Mouse (Mus musculus) E14TG2a.4 (cell line): Measurements from ENCODE around the gene Brd3os.

Experiments used
- H3K27me3 ChIP-seq: 2 replicates; pipeline ENCODE4 v1.6.1; 2014; ENCODE audit warnings: low read length, control low read depth; ENCODE audit not compliant: insufficient read depth
- H3K36me3 ChIP-seq: 2 replicates; pipeline ENCODE4 v1.6.1; 2014; ENCODE audit warnings: low read length, control low read depth; ENCODE audit not compliant: insufficient read depth
- H3K4me1 ChIP-seq: replicated peaks from 2 replicates; pipeline ENCODE4 v1.6.1; 2014; ENCODE audit warnings: low read depth, low read length, control low read depth
- H3K4me3 ChIP-seq: replicated peaks from 2 replicates; pipeline ENCODE4 v1.5.1; 2014; ENCODE audit warnings: mild to moderate bottlenecking, low read length
- H3K9me3 ChIP-seq: 2 replicates; pipeline ENCODE4 v1.6.1; 2014; ENCODE audit warnings: low read length, control low read depth
- CTCF ChIP-seq: conservative IDR thresholded peaks from 2 replicates; pipeline ENCODE4 v1.5.1; 2014; ENCODE audit warnings: low read length
- NANOG ChIP-seq: IDR thresholded peaks from 2 replicates; pipeline ENCODE4 v1.6.1; 2014; ENCODE audit warnings: borderline replicate concordance, low read length, mixed read lengths
- POU5F1 ChIP-seq: IDR thresholded peaks from 2 replicates; pipeline ENCODE4 v1.6.1; 2014; ENCODE audit warnings: low read length, borderline replicate concordance

Gene Brd3os

DNA sequence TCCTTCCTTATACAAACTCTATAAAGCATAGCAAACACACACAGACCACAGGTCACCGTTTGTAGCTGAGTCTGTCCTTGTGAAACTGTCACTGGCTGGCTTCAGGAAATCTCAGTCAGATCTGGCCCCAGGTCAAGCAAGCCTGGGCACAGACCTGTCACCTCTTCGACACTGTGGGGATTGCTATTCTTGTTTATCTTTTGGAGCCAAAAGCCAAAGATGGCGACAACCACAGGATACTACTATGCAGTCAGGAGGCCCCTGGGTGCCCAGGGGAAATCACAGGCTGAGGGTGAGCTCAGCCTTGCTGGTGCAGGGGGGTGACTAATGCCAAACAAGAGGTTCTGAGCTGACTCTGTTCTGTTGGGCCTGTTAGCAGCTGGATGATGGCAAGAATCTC lies 25.7 kb upstream of the Brd3os start:
- TF ChIP-seq POU5F1: no peak
- no peak for TF ChIP-seq NANOG
- TF ChIP-seq CTCF: no peak
- peaks cover 96% of the 10 kb centered on the region for H3K4me1 ChIP-seq
- no peak overlapping the region for H3K4me3 ChIP-seq
- H3K27me3 ChIP-seq: no peaks in the 10 kb centered on the region
- no peaks in the 10 kb centered on the region for H3K9me3 ChIP-seq
- H3K36me3 ChIP-seq: peaks cover 4% of the 10 kb centered on the region

DNA sequence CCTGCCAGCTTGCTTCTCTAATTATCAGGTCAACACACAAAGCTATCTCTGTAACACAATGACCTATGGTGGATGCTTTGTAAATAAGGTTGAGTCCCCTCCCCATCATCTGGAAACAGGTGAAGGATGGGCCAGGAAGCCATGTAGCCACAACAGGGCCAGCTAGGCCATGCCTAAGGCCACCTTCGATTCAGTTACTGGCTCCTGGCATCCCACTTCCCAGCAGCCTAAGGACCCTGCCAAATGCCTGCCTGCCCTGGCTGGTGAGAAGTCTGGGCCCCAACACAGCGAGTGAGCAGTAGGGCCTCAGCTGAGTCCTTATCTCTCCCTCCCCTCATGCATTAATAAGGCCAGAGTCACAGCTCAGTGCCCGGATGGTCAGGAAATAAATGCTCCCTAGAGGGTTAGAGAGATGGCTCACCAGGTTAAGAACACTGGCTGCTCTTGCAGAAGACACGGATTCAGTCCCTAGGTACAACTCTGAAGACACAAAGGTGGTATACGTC lies 24.4 kb upstream of the Brd3os start:
- TF ChIP-seq CTCF (no peak), NANOG (no peak), POU5F1 (no peak)
- H3K4me1 ChIP-seq: peaks cover 90% of the 10 kb centered on the region
- no peaks in the 10 kb centered on the region for H3K27me3 ChIP-seq
- H3K4me3 ChIP-seq: 0 out of 2 replicates have a peak overlapping the region, but pooled peaks have one; percentile 29
- H3K9me3 ChIP-seq: no peaks in the 10 kb centered on the region
- H3K36me3 ChIP-seq: peaks cover 8% of the 10 kb centered on the region

DNA sequence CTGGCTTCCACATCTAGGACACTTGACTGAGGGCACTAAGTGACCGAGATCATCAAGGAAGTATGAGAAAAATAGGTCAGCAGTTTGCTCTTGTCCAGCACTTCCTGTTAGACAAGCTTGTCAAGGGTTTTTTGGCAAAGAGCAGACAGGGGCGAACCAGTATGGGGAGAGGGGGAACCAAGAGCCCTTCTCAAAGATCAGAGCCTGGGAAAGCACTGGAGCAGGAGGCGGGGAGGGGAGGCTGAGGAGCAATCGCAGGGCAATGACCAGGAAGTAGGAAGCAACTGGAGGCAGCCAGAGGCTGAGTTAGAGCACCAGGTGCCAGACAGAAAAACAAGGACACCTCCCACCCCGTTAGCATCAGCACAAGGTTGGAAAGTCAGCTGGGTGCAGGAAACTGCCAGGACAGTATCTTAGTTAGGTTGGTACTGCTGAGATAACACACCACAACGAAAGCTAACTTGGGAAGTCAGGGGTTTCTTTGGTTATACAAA lies 23.5 kb upstream of the Brd3os start:
- H3K27me3 ChIP-seq: peaks cover 4% of the 10 kb centered on the region; the same call in 1 of the 2 replicates
- H3K9me3 ChIP-seq: no peaks in the 10 kb centered on the region
- peaks cover 83% of the 10 kb centered on the region for H3K4me1 ChIP-seq
- no peak overlapping the region for H3K4me3 ChIP-seq
- no peak for TF ChIP-seq POU5F1
- TF ChIP-seq CTCF: no peak
- TF ChIP-seq NANOG: no peak
- H3K36me3 ChIP-seq: peaks cover 13% of the 10 kb centered on the region

DNA sequence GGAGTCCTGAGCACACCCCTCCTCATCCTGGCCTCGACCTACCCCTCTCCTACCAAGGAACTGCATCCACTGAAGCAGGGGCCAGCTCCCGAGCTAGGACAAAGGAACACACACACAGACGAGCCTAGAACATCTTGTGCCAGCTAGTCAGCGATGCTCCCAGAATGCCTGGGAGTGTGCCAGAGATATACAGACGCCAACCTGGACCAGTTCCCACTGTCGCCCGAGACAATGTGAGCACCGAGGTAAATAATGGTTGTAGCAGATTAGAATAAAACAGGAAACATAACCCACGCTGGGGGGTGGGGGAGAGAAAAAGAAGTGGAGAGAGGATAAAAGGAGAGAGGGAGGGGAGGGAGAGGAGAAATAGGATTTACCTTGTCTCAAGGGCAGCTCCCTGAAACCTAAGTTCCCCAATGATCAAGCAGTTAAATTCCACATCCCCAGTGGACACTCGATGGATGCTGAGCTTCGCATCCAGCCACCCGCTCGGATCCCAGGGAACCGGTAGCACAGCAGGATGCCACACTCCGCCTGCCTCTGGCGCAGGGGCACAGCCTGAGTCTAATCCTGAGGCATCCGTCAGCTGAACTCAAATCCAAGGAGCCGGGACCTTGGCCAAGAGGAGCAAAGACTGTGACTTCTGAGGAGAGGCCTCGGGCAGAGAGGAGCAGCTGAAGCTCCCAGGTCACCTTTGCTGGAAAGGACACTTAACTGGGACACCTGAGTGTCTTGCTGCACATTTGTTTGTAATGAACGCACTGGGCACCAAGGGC lies 20.6 kb upstream of the Brd3os start:
- no peak for TF ChIP-seq CTCF
- Histone ChIP-seq H3K36me3 (peaks cover 10% of the 10 kb centered on the region; the same call in 1 of the 2 replicates), H3K9me3 (no peaks in the 10 kb centered on the region), H3K27me3 (peaks cover 26% of the 10 kb centered on the region), H3K4me1 (peaks cover 73% of the 10 kb centered on the region), H3K4me3 (no peak overlapping the region)

DNA sequence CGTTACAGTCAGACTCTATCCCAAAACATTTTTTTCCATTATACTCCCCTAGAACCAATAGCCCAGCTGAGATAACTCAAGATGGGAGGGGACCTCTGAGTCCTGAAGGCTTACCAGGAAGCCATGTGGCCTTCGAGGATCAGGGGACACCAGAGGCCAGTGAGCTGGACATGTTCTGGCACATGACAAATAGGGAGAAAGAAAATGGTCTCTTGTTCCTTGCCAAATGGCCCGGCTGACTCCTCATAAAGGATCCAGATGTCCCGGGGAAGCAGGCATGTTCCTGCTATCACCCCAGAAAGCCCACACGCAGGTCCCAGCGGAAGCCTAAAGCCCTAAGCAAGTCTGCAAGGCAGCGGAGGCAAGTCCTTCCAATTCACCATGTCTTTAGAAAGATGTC lies 18.5 kb upstream of the Brd3os start:
- peaks cover 29% of the 10 kb centered on the region for H3K27me3 ChIP-seq
- no peak overlapping the region for H3K4me3 ChIP-seq
- no peak for TF ChIP-seq NANOG
- no peak for TF ChIP-seq CTCF
- no peak for TF ChIP-seq POU5F1
- peaks cover 63% of the 10 kb centered on the region for H3K4me1 ChIP-seq
- H3K36me3 ChIP-seq: 0 out of 2 replicates have a peak, but pooled peaks cover 10% of the 10 kb centered on the region
- H3K9me3 ChIP-seq: no peaks in the 10 kb centered on the region

DNA sequence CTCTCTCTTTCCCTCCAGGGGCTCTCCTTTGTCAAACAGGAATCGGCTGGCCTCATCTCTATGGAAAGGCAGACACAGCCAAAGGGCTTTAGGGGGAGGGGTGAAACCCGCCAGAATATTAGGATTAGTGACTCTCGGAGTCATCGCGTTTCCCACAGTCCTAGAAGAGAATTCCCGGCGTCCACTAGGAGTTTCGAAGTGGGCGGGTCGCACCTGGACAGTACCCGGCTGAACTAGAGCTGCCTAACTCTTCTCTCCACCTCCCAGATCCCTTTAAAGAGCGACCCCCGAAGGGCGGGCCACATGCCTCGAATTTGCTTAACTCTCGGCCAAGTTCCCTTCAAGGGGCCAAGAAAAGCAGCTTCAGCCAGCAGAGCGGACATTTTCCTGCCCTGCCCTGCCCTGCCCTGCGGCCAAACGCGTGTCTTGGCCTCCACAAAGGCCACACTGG lies 16.9 kb upstream of the Brd3os start:
- Histone ChIP-seq H3K27me3 (peaks cover 29% of the 10 kb centered on the region), H3K4me1 (peaks cover 47% of the 10 kb centered on the region), H3K4me3 (peak overlapping the region; percentile 97), H3K36me3 (0 out of 2 replicates have a peak, but pooled peaks cover 10% of the 10 kb centered on the region), H3K9me3 (no peaks in the 10 kb centered on the region)
- TF ChIP-seq CTCF (no peak), NANOG (no peak), POU5F1 (no peak)

DNA sequence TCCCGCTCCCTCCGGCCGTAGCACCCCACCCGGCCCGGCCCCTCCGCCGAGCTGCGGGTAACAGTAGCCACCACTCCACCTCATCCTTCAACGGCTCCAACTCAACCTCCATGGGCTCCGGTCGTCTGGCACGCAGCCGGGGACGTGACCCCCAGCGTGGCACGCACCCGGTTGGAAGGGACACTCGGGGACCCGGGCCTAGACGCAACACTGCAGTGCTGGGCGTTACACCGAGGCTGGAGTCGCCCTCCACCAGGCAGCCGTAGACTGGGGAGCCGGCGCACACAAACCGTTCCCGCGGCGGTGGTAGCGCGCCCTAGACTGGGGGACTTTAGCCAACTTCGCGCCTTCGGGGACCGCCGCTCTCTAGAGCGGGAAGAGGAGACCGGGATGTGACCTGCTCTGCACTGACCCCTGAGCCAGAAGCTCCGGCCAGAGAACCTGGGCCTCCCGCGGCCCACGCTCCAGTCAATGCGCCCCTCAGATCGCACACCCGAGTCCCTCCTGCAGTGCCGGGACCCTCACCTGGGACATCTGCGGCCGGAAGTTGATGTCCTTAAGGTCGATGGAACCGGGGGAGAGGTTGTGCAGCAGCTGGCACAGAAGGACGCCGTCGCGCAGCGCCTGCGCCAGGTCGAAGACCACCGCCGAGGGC lies 16.2 kb upstream of the Brd3os start:
- Histone ChIP-seq H3K4me1 (peaks cover 50% of the 10 kb centered on the region), H3K4me3 (peak overlapping the region; percentile 97), H3K9me3 (no peaks in the 10 kb centered on the region), H3K27me3 (peaks cover 29% of the 10 kb centered on the region), H3K36me3 (0 out of 2 replicates have a peak, but pooled peaks cover 10% of the 10 kb centered on the region)
- TF ChIP-seq POU5F1 (no peak), CTCF (no peak), NANOG (no peak)

DNA sequence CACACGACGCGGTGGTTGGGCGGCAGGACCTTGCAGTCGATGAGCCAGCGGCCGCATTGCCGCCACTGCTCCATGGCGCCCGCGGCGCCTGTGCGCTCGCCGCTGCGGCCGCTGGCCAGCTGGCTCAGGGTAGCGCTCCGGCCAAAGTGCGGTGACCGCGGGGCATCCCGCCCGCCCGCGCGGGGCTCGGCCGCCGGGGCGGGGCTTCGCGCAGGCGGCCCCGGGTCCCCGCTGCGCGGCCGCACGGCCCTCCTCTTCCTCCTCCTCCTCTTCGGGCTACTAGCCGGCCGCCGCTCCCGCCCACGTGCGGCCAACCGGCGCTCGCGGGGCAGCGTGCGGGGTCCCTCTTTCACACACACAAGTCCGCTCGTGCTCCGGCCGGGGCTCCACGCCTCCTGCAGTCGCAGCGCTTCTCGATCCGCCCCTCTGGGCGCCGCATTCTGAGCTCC lies 15.7 kb upstream of the Brd3os start:
- H3K36me3 ChIP-seq: 0 out of 2 replicates have a peak, but pooled peaks cover 10% of the 10 kb centered on the region
- peak overlapping the region; percentile 97 for H3K4me3 ChIP-seq
- H3K9me3 ChIP-seq: no peaks in the 10 kb centered on the region
- H3K27me3 ChIP-seq: peaks cover 29% of the 10 kb centered on the region
- peaks cover 50% of the 10 kb centered on the region for H3K4me1 ChIP-seq
- TF ChIP-seq CTCF (no peak), NANOG (no peak)
